Mouse (Mus musculus) limb, embryonic 10.5 days (tissue): Measurements from ENCODE around the gene Spon1. TPM values are rescaled to one million over a fixed set of nuclear protein-coding genes. Genes with fewer than 3 reads are reported as not detected.

Experiments
- DNase-seq: peaks from one replicate; pipeline ENCODE4 v3.0.0-alpha.2; 2017; ENCODE audit warnings: low spot score
- H3K27ac ChIP-seq: fragments of 300-500 bp; sonication (generic); 2 replicates; pipeline ENCODE4 v1.5.1; 2016; ENCODE audit warnings: mild to moderate bottlenecking
- H3K27me3 ChIP-seq: fragments of 300-500 bp; sonication (generic); 2 replicates; pipeline ENCODE4 v1.6.1; 2016; ENCODE audit warnings: low read depth, mild to moderate bottlenecking; ENCODE audit not compliant: poor library complexity, severe bottlenecking
- H3K36me3 ChIP-seq: fragments of 300-500 bp; sonication (generic); 2 replicates; pipeline ENCODE4 v1.6.1; 2016; ENCODE audit warnings: mild to moderate bottlenecking, moderate library complexity
- H3K4me1 ChIP-seq: fragments of 300-500 bp; sonication (generic); 2 replicates; pipeline ENCODE4 v1.6.1; 2016
- H3K4me3 ChIP-seq: fragments of 300-500 bp; sonication (generic); 2 replicates; pipeline ENCODE4 v1.5.1; 2016; ENCODE audit warnings: mild to moderate bottlenecking, moderate library complexity
- H3K9me3 ChIP-seq: fragments of 300-500 bp; sonication (generic); replicated peaks from 2 replicates; pipeline ENCODE4 v1.6.1; 2016; ENCODE audit warnings: mild to moderate bottlenecking
- WGBS: fragments of 180-500 bp; shearing (Covaris S2); methylation state at CpG from one replicate; pipeline ENCODE4 v1.1.7; 2016; 5-methylcytosine and 5-hydroxymethylcytosine counted together
- polyA plus RNA-seq: library from polyadenylated mRNA; unstranded; fragments of >200 nt; fragmentation: Nextera tagmentation; extraction: Ambion mirVana; gene quantifications from 2 replicates; pipeline ENCODE4 v1.2.1, GENCODE M21; 2016

Spon1 gene
- polyA plus RNA-seq, 1 experiment from 2014 or later, result 3.2 TPM

GRCm38 (mm10) chr7:114086021-114086710 lies 320.4 kb downstream of the Spon1 start:
- WGBS, result 68% methylated on average over 6 of the region's 6 CpGs
- no peaks in the 10 kb centered on the region for H3K36me3 ChIP-seq
- no peaks in the 10 kb centered on the region for H3K9me3 ChIP-seq
- H3K4me1 ChIP-seq, result peaks cover 38% of the 10 kb centered on the region
- H3K27ac ChIP-seq, result no peak overlapping the region
- H3K4me3 ChIP-seq, result no peak overlapping the region
- no peak for DNase-seq
- no peaks in the 10 kb centered on the region for H3K27me3 ChIP-seq

GRCm38 (mm10) chr7:114087341-114087740 lies 321.5 kb downstream of the Spon1 start:
- 45% methylated on average over 6 of the region's 6 CpGs for WGBS
- DNase-seq, result no peak
- Histone ChIP-seq H3K36me3 (no peaks in the 10 kb centered on the region), H3K4me1 (peaks cover 41% of the 10 kb centered on the region), H3K27me3 (no peaks in the 10 kb centered on the region), H3K27ac (no peak overlapping the region), H3K4me3 (no peak overlapping the region), H3K9me3 (no peaks in the 10 kb centered on the region)

GRCm38 (mm10) chr7:114087986-114088385 lies 322.2 kb downstream of the Spon1 start:
- Histone ChIP-seq H3K9me3 (no peaks in the 10 kb centered on the region), H3K27ac (no peak overlapping the region), H3K4me3 (no peak overlapping the region), H3K36me3 (no peaks in the 10 kb centered on the region), H3K4me1 (peaks cover 43% of the 10 kb centered on the region), H3K27me3 (no peaks in the 10 kb centered on the region)
- DNase-seq, result no peak
- WGBS, result 13% methylated on average over 11 of the region's 11 CpGs

GRCm38 (mm10) chr7:114088918-114089317 lies 323.1 kb downstream of the Spon1 start:
- no peaks in the 10 kb centered on the region for H3K36me3 ChIP-seq
- no peak overlapping the region for H3K27ac ChIP-seq
- no peaks in the 10 kb centered on the region for H3K27me3 ChIP-seq
- no peak for DNase-seq
- H3K4me1 ChIP-seq, result peaks cover 43% of the 10 kb centered on the region
- no peaks in the 10 kb centered on the region for H3K9me3 ChIP-seq
- WGBS, result 56% methylated on average over 5 of the region's 5 CpGs
- H3K4me3 ChIP-seq, result no peak overlapping the region

- Histone ChIP-seq H3K36me3 (no peaks in the 10 kb centered on the region), H3K4me3 (no peak overlapping the region), H3K4me1 (peaks cover 43% of the 10 kb centered on the region), H3K9me3 (no peaks in the 10 kb centered on the region), H3K27me3 (no peaks in the 10 kb centered on the region), H3K27ac (no peak overlapping the region)
- 79% methylated on average over 3 of the region's 3 CpGs for WGBS
- no peak for DNase-seq
These were observed 324.4 kb downstream of the Spon1 start for GRCm38 (mm10) chr7:114090231-114090630.

- 74% methylated on average over 10 of the region's 10 CpGs for WGBS
- no peaks in the 10 kb centered on the region for H3K9me3 ChIP-seq
- H3K27me3 ChIP-seq, result no peaks in the 10 kb centered on the region
- no peak overlapping the region; the same call in 1 of the 2 replicates for H3K27ac ChIP-seq
- H3K4me1 ChIP-seq, result peaks cover 43% of the 10 kb centered on the region
- no peak overlapping the region for H3K4me3 ChIP-seq
- DNase-seq, result no peak
- no peaks in the 10 kb centered on the region for H3K36me3 ChIP-seq
These were observed 325.2 kb downstream of the Spon1 start for GRCm38 (mm10) chr7:114090892-114091545.
